Mouse (Mus musculus): ENCODE results near the gene Tyms.

DNA sequence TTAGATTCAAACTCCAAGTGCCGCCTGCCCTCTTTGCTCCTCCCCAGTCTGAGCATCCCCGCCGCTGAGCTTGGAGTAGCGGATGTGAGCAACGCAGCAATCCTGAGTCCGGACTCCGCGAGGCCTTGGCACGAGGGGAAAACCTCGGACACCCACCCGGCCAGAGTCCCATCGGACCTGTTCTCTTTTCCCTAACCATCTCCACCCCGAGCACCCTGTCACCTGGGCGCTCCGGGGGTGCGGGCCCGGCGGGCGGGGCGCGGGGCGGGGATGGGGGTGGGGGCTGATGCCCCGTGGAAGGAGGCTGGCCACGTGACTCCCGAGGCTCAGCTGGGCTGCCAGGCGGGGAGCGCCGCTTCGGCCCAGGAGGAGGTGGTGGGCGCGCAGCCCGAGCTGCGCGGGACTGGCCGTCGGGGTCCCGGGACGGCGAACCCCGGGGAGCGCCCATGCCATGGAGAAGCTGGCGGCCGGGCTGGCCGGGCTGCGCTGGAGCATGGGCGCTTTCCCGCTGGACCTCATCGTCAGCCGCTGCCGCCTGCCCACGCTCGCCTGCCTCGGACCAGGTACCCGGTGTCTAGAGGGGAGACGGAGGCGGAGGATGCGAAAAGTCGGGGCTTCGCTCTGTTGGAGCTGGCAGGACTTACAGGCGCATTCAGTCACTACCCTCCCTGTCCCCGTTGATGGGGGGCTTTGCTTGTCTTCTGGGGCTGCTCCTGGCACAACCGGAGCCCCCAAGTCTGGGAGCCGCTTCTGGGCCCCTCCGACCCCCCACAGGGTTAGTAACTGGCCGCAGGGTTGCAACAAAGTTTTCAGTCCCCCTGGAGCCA, 31.6 kb upstream of the Tyms start, which contains the start of gene Garem2:
- TF ChIP-seq CTCF (IDR thresholded peaks at IDR 0.05) (no peak), POLR2A (IDR thresholded peaks at IDR 0.05; ENCODE audit: insufficient read depth, low read depth, low read length) (no peak)

All from heart, adult 2 months (tissue).